Mouse (Mus musculus) kidney, adult 2 months (tissue): Measurements from ENCODE around the gene Dhx37. TPM values are rescaled to one million over a fixed set of nuclear protein-coding genes. Genes with fewer than 3 reads are reported as not detected.

Experiments used
- DNase-seq: peaks from one replicate; pipeline ENCODE4 v3.0.0; 2021
- H3K27ac ChIP-seq: fragments of 200-500 bp; 2 replicates; pipeline ENCODE4 v1.5.1; 2012; ENCODE audit warnings: low read depth, low read length, control low read depth, inconsistent platforms; ENCODE audit not compliant: insufficient read depth
- H3K27me3 ChIP-seq: fragments of 200-500 bp; replicated peaks from 2 replicates; pipeline ENCODE4 v1.6.1; 2012; ENCODE audit warnings: mild to moderate bottlenecking, moderate library complexity, low read length, inconsistent platforms; ENCODE audit not compliant: control insufficient read depth, insufficient read depth
- H3K36me3 ChIP-seq: fragments of 200-500 bp; 2 replicates; pipeline ENCODE4 v1.6.1; 2012; ENCODE audit warnings: mild to moderate bottlenecking, moderate library complexity, low read length, inconsistent platforms; ENCODE audit not compliant: control insufficient read depth, insufficient read depth
- H3K4me1 ChIP-seq: fragments of 200-500 bp; 2 replicates; pipeline ENCODE4 v1.6.1; 2011; ENCODE audit warnings: low read length; ENCODE audit not compliant: control insufficient read depth, insufficient read depth
- H3K4me3 ChIP-seq: fragments of 200-500 bp; 2 replicates; pipeline ENCODE4 v1.5.1; 2011; ENCODE audit warnings: mild to moderate bottlenecking, low read depth, low read length, control low read depth; ENCODE audit not compliant: insufficient read depth
- CTCF ChIP-seq: fragments of 200-500 bp; conservative IDR thresholded peaks from 2 replicates; pipeline ENCODE4 v1.5.1; 2011; ENCODE audit warnings: low read depth, mild to moderate bottlenecking, control low read depth, low read length, moderate library complexity, mixed read lengths; ENCODE audit not compliant: insufficient read depth, insufficient read length
- POLR2A ChIP-seq: fragments of 200-500 bp; IDR thresholded peaks from one replicate; pipeline ENCODE4 v1.6.1; 2011; ENCODE audit warnings: low read depth, low read length, control low read depth
- whole genome bisulfite sequencing: fragments of 180-500 bp; shearing (Covaris S2); methylation state at CpG from one replicate; pipeline ENCODE4 v1.1.7; 2018; 5-methylcytosine and 5-hydroxymethylcytosine counted together
- polyA plus RNA-seq: library from polyadenylated mRNA; depleted of rRNA; stranded (reverse); fragments of >200 nt; gene quantifications from 2 replicates; pipeline ENCODE4 v1.2.3, GENCODE M21; 2012; rRNA removed

The Dhx37 gene
- polyA plus RNA-seq, 1 experiment: 10.8 TPM

DNA sequence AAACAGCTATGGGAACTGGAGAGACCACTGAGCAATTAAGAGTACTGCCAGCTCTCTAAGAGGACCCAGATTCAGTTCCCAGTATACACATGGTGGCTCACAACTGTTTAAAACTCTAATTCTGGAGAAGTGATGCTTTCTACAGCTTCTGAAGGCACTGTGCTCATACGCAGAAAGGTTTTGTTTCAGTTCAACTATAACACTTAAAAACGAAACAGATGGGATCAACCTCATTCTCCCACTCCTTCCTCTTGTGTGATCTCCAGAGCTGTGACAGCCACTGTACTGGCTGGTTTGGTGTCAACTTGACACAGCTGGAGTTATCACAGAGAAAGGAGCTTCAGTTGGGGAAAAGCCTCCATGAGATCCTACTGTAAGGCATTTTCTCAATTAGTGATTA is 58.0 kb downstream of the Dhx37 start:
- H3K4me1 ChIP-seq: no peaks in the 10 kb centered on the region
- WGBS: 79% methylated on average over 2 of the region's 2 CpGs
- H3K36me3 ChIP-seq: no peaks in the 10 kb centered on the region
- no peaks in the 10 kb centered on the region for H3K27me3 ChIP-seq
- TF ChIP-seq CTCF: no peak
- no peak for TF ChIP-seq POLR2A
- H3K27ac ChIP-seq: no peak overlapping the region
- no peak overlapping the region for H3K4me3 ChIP-seq
- DNase-seq: no peak

DNA sequence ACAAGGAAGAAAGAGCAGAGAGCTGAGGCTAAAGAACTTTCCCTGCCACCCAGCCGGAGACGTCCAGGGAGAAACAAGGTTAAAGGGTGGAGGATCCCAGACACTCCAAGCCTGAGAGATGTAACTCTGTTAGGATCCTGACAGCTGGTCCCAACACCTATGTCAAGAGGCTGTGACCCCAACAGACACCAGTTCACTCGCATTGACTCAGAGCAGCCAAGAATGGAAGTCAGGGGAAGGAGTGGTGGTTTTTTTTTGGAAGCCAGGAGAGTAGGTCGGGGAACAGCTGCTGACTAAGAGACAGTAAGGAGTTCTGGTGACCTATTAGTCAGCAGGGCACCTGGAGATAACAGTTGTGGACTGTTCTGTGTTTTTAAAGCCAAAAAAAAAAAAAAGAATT is 61.9 kb downstream of the Dhx37 start:
- TF ChIP-seq CTCF (no peak), POLR2A (no peak)
- Histone ChIP-seq H3K4me3 (no peak overlapping the region), H3K4me1 (no peaks in the 10 kb centered on the region), H3K27me3 (no peaks in the 10 kb centered on the region), H3K27ac (no peak overlapping the region), H3K36me3 (no peaks in the 10 kb centered on the region)
- WGBS: 77% methylated on average over 4 of the region's 4 CpGs
- DNase-seq: no peak

DNA sequence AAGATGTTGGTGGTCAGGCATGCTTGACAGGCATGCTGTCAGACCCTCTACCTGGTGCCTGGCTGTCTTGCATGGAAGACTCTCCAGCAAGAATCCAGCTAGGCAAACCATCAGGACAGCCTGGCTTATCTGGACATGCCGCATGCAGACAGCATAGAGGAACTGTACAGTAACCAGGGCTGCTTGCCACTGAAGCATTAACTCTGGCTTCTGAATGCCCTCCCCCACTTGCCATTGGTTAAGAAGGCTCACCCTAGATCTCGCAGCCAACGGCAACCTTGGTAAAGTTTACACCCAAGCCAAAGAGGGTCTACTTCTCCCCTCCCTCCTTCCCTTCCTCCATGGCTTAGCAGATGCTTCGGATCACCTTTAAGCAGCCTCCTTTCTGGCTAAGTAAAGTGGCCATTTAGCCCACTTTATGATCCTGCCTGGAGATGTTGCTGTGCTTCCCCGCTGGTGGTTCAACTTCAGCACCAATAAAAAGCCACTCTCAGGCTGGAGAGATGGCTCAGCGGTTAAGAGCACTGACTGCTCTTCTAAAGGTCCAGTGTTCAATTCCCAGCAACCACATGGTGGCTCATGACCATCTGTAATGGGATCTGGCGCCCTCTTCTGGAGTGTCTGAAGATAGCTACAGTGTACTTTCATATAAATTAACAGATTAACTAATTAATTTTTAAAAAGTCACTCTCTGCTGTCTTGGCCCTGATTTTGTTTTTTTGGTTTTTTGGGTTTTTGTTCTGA is 62.8 kb downstream of the Dhx37 start:
- Histone ChIP-seq H3K27me3 (no peaks in the 10 kb centered on the region), H3K4me3 (no peak overlapping the region), H3K4me1 (no peaks in the 10 kb centered on the region), H3K27ac (no peak overlapping the region), H3K36me3 (no peaks in the 10 kb centered on the region)
- TF ChIP-seq CTCF (0 out of 2 replicates have a peak, but pooled peaks have one; percentile 8), POLR2A (no peak)
- DNase-seq: no peak
- 73% methylated on average over 7 of the region's 7 CpGs for WGBS

DNA sequence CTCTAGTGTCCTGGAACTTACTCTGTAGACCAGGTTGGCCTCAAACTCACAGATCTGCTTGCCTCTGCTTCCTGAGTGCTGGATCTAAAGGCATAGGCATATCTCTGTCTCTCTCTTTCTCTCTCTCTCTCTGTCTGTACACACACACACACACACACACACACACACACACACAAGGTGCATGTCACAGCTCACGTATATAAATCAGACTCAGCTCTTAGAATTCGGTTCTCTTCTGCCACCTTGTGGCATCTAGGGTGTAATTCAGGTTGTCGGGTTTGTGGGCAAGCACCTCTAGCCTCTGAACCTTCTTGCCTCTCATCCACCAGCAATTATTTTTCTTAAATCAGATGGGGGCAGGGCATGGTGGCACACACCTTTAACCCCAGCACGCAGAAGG is 65.4 kb downstream of the Dhx37 start:
- peak; percentile 74 for TF ChIP-seq CTCF
- no peak for TF ChIP-seq POLR2A
- H3K4me1 ChIP-seq: no peaks in the 10 kb centered on the region
- H3K27ac ChIP-seq: no peak overlapping the region
- DNase-seq: peak; percentile 74
- H3K36me3 ChIP-seq: no peaks in the 10 kb centered on the region
- 2% methylated on average over 4 of the region's 4 CpGs for WGBS
- no peaks in the 10 kb centered on the region for H3K27me3 ChIP-seq
- no peak overlapping the region for H3K4me3 ChIP-seq

DNA sequence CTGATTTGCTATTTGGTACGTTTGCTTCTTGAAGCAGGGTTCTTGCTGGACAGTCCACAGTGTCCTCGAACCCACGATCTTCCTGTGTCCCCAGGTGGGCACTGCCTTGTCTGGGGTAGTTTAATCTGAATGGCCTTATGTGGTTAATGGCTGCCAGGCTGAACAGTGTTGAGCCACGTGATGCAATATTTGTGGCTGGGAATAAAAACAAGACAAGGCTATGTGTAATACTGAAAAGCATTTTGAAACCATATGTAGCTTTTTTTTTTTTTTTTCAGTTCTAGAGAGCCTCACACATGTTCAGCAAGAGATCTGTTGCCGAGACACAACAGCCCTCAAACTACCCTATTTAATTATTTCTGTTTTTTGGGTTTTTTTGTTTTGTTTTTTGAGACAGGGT is 65.8 kb downstream of the Dhx37 start:
- H3K27me3 ChIP-seq: no peaks in the 10 kb centered on the region
- H3K27ac ChIP-seq: no peak overlapping the region
- H3K36me3 ChIP-seq: no peaks in the 10 kb centered on the region
- no peaks in the 10 kb centered on the region for H3K4me1 ChIP-seq
- no peak for TF ChIP-seq CTCF
- TF ChIP-seq POLR2A: no peak
- no peak for DNase-seq
- no peak overlapping the region for H3K4me3 ChIP-seq
- WGBS: 72% methylated on average over 5 of the region's 5 CpGs

DNA sequence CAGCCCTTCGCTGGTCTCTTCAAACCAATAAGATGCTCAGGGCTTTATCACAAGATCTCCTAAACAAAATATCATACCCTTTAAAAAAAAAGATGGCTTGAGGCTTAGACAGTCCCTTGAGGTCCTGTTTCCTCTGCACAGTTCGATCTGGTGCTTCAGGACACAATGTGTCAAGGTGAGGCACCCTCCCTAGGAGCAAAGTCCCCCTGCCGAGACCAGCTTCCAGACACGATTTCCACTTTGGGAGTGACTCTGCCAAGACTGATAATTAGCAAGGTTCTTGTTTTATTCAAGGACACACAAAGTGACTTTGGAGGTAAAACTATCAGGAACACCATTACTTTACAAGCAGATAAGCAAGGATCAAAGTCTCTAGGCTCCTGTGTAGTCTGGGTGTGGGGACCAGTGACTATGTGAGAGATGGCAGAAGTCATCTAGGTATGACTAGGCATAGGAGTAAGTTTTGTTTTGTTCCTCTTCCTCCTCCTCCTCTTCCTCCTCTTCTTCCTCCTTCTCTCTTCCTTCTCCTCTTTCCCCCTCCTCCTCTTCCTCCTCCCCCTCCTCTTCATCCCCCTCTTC is 69.0 kb downstream of the Dhx37 start:
- Histone ChIP-seq H3K27ac (no peak overlapping the region), H3K4me3 (no peak overlapping the region), H3K4me1 (no peaks in the 10 kb centered on the region), H3K27me3 (no peaks in the 10 kb centered on the region), H3K36me3 (no peaks in the 10 kb centered on the region)
- 67% methylated on average over 4 of the region's 4 CpGs for WGBS
- DNase-seq: no peak
- no peak for TF ChIP-seq CTCF
- no peak for TF ChIP-seq POLR2A

DNA sequence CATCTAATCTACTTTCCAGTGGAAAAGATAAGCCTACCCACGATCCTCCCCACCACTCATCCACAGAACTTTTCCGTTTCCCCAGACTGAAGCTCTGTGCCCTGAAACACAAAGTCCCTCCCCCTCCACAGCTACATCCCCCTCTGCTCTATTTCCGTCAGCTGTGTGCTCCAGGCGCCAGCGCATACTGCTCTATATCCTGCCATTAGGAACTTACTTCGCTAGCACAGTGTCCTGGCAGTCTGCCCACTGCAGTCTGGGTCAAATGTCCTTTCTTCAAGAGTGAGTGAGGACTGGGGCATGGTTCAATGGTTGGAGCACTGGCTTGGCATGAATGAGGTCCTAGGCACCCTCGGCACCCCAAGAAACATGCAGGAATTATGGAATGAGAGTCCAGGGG is 70.0 kb downstream of the Dhx37 start:
- H3K4me1 ChIP-seq: no peaks in the 10 kb centered on the region
- 26% methylated on average over 7 of the region's 7 CpGs for WGBS
- no peak overlapping the region for H3K4me3 ChIP-seq
- peak; percentile 87 for DNase-seq
- H3K36me3 ChIP-seq: no peaks in the 10 kb centered on the region
- no peak overlapping the region for H3K27ac ChIP-seq
- TF ChIP-seq POLR2A (no peak), CTCF (no peak)
- H3K27me3 ChIP-seq: no peaks in the 10 kb centered on the region

Other genes with a start within 250 kb of the Dhx37 start
- gene Scarb1, start 93.0 kb downstream of the Dhx37 start, polyA plus RNA-seq: 35.5 and 42.8 TPM in 2 replicates
- gene Gm10382, start 44.8 kb downstream of the Dhx37 start, polyA plus RNA-seq: 0.33 and 0.58 TPM in 2 replicates
- 1,123 and 1,352 TPM in 2 replicates for gene Ubc, start 43.9 kb downstream of the Dhx37 start, polyA plus RNA-seq
- gene Bri3bp, start 7.4 kb upstream of the Dhx37 start, polyA plus RNA-seq: 12.1 and 13.0 TPM in 2 replicates
- gene Aacs, start 41.7 kb upstream of the Dhx37 start, polyA plus RNA-seq: 102 and 131 TPM in 2 replicates
- gene Tmem132b, start 97.7 kb upstream of the Dhx37 start, polyA plus RNA-seq: 0.01 TPM in 1 of 2 replicates, not detected in the other